Mouse (Mus musculus) spleen, adult 18-20 months (tissue): ENCODE measurements around the gene Xylt1.
A peak's percentile ranks its signal among the peaks of the same experiment; 100 is the strongest.

Experiments
- DNase-seq, 2 experiments: peaks; one replicate each; pipeline ENCODE4 v3.0.0; 2022; ENCODE audit warnings: mixed read lengths in 2 of 2

Xylt1 gene

GRCm38 (mm10) chr7:117567252-117567651, 186.5 kb downstream of the Xylt1 start:
- peak in 1 of 2 experiments; percentile 10 for DNase-seq

GRCm38 (mm10) chr7:117567653-117568340, 187.0 kb downstream of the Xylt1 start:
- DNase-seq: peak in 1 of 2 experiments; percentile 27

- no peak for DNase-seq
Observed at GRCm38 (mm10) chr7:117571131-117571530, 190.4 kb downstream of the Xylt1 start.

- DNase-seq: no peak
Observed at GRCm38 (mm10) chr7:117571713-117572112, 190.9 kb downstream of the Xylt1 start.

- no peak for DNase-seq
Observed at GRCm38 (mm10) chr7:117573170-117573569, 192.4 kb downstream of the Xylt1 start.

- DNase-seq: no peak
Observed at GRCm38 (mm10) chr7:117575417-117575816, 194.6 kb downstream of the Xylt1 start.

GRCm38 (mm10) chr7:117577035-117577434, 196.3 kb downstream of the Xylt1 start:
- DNase-seq: no peak

- DNase-seq: no peak
Observed at GRCm38 (mm10) chr7:117585164-117585563, 204.4 kb downstream of the Xylt1 start.

GRCm38 (mm10) chr7:117586811-117587210, 206.0 kb downstream of the Xylt1 start:
- no peak for DNase-seq

GRCm38 (mm10) chr7:117587234-117587929, 206.6 kb downstream of the Xylt1 start:
- no peak for DNase-seq

- DNase-seq: no peak
Observed at GRCm38 (mm10) chr7:117588426-117588825, 207.6 kb downstream of the Xylt1 start.

GRCm38 (mm10) chr7:117589359-117589758, 208.6 kb downstream of the Xylt1 start:
- no peak for DNase-seq

- DNase-seq: no peak
Observed at GRCm38 (mm10) chr7:117589820-117590219, 209.0 kb downstream of the Xylt1 start.

- no peak for DNase-seq
Observed at GRCm38 (mm10) chr7:117594191-117594590, 213.4 kb downstream of the Xylt1 start.

- no peak for DNase-seq
Observed at GRCm38 (mm10) chr7:117595029-117595695, 214.4 kb downstream of the Xylt1 start.

GRCm38 (mm10) chr7:117600443-117600842, 219.7 kb downstream of the Xylt1 start:
- no peak for DNase-seq

- DNase-seq: no peak
Observed at GRCm38 (mm10) chr7:117610439-117610838, 229.7 kb downstream of the Xylt1 start.

GRCm38 (mm10) chr7:117612788-117613473, 232.2 kb downstream of the Xylt1 start:
- peak; percentile 40 to 49 for DNase-seq

GRCm38 (mm10) chr7:117613796-117614195, 233.0 kb downstream of the Xylt1 start:
- peak; percentile 38 to 42 for DNase-seq

- no peak for DNase-seq
Observed at GRCm38 (mm10) chr7:117614346-117614745, 233.6 kb downstream of the Xylt1 start.

GRCm38 (mm10) chr7:117614851-117615250, 234.1 kb downstream of the Xylt1 start:
- DNase-seq: no peak

- no peak for DNase-seq
Observed at GRCm38 (mm10) chr7:117616277-117616676, 235.5 kb downstream of the Xylt1 start.

- DNase-seq: no peak
Observed at GRCm38 (mm10) chr7:117618715-117619150, 238.0 kb downstream of the Xylt1 start.
